Mouse (Mus musculus): ENCODE results near the gene Gm13090.

DNA sequence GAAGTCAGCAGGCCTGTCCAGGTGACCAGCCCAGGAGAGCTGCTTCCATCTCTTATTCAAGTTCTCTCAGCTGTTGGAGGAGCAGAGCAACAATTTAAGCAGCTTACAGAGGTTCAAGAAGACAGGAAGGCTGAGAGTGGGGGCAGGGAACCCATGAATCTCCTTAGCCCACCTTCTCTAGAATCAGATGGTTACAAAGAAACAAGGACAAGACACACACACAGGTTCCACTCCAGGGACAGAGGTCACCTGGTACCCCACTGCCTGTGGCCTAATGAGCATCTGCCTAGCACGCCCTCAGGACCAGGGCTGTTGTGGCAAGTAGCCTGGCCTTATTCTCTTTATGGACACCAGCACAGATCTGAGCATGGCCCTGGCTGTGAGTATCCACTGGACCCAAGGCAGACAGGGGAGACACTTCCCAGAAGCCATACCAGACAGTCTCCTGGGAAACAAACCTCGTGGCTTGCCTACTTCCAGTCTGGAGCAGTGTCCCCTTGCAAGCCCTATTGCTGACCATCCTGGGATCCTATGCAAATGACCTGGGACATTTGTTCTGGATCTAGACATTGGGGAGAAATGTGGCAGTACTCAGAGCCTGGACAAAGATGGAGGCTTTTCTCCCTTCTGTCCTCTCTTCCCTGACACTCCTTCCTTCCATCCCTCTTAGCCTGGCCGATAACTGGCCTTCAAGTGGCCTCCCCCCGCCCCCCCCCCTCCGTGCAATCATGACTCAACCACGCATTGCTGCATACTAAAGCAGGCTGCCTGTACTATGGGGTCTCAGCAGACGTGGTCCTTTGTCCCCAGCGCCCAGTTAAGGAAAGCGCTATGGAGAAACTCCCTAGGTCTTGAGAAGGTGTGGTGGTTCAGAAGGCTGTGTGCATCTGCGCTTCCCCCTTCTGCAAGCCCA is 38.5 kb downstream of the Gm13090 start:
- TF ChIP-seq TAL1 (IDR thresholded peaks at IDR 0.05; ENCODE audit: low read length) (no peak), GATA1 (IDR thresholded peaks at IDR 0.05; ENCODE audit: low read length) (no peak)

All from erythroblast, embryonic 14.5 days (primary cell).